Mouse (Mus musculus) intestine, embryonic 15.5 days (tissue): ENCODE results near the gene Apol8. TPM values are rescaled to one million over a fixed set of nuclear protein-coding genes. Genes with fewer than 3 reads are reported as not detected.
A peak's percentile ranks its signal among the peaks of the same experiment; 100 is the strongest.

Experiments used
- ATAC-seq: fragments of 200-750 bp; cut with Nextera tagmentation; 2 replicates; pipeline ENCODE4 v1.8.0; 2017; ENCODE audit warnings: moderate TSS enrichment, moderate library complexity
- H3K27ac ChIP-seq: fragments of 300-500 bp; sonication (generic); 2 replicates; pipeline ENCODE4 v1.5.1; 2015; ENCODE audit warnings: mild to moderate bottlenecking, inconsistent platforms
- H3K27me3 ChIP-seq: fragments of 300-500 bp; sonication (generic); replicated peaks from 2 replicates; pipeline ENCODE4 v1.6.1; 2015; ENCODE audit warnings: inconsistent platforms
- H3K36me3 ChIP-seq: fragments of 300-500 bp; sonication (generic); 2 replicates; pipeline ENCODE4 v1.6.1; 2015; ENCODE audit warnings: inconsistent platforms
- H3K4me1 ChIP-seq: fragments of 300-500 bp; sonication (generic); replicated peaks from 2 replicates; pipeline ENCODE4 v1.6.1; 2015; ENCODE audit warnings: inconsistent platforms
- H3K4me2 ChIP-seq: fragments of 300-500 bp; sonication (generic); replicated peaks from 2 replicates; pipeline ENCODE4 v1.6.1; 2015; ENCODE audit warnings: mild to moderate bottlenecking, inconsistent platforms
- H3K4me3 ChIP-seq: fragments of 300-500 bp; sonication (generic); replicated peaks from 2 replicates; pipeline ENCODE4 v1.5.1; 2015; ENCODE audit warnings: inconsistent platforms
- H3K9ac ChIP-seq: fragments of 300-500 bp; sonication (generic); 2 replicates; pipeline ENCODE4 v1.6.1; 2015; ENCODE audit warnings: inconsistent platforms
- H3K9me3 ChIP-seq: fragments of 300-500 bp; sonication (generic); 2 replicates; pipeline ENCODE4 v1.6.1; 2016; ENCODE audit warnings: inconsistent platforms
- WGBS: fragments of 180-500 bp; shearing (Covaris S2); methylation state at CpG from one replicate; pipeline ENCODE4 v1.1.7; 2015; 5-methylcytosine and 5-hydroxymethylcytosine counted together
- polyA plus RNA-seq: library from polyadenylated mRNA; unstranded; fragments of >200 nt; fragmentation: Nextera tagmentation; extraction: Ambion mirVana; gene quantifications from 2 replicates; pipeline ENCODE4 v1.2.1, GENCODE M21; 2015

Apol8 gene
- polyA plus RNA-seq, 1 experiment from 2014 or later: 0.18 TPM

- Histone ChIP-seq H3K4me3 (no peak overlapping the region), H3K27me3 (no peaks in the 10 kb centered on the region), H3K4me1 (no peaks in the 10 kb centered on the region), H3K27ac (no peak overlapping the region), H3K36me3 (peaks cover 82% of the 10 kb centered on the region), H3K9ac (no peak overlapping the region), H3K9me3 (no peaks in the 10 kb centered on the region), H3K4me2 (no peak overlapping the region)
- WGBS: 77% methylated on average over 11 of the region's 11 CpGs
- no peak for ATAC-seq
Measured at GRCm38 (mm10) chr15:77782449-77783014, 25.7 kb upstream of the Apol8 start.

- Histone ChIP-seq H3K9ac (no peak overlapping the region), H3K27ac (no peak overlapping the region), H3K4me3 (no peak overlapping the region), H3K27me3 (no peaks in the 10 kb centered on the region), H3K9me3 (no peaks in the 10 kb centered on the region), H3K4me2 (no peak overlapping the region), H3K36me3 (peaks cover 86% of the 10 kb centered on the region), H3K4me1 (no peaks in the 10 kb centered on the region)
- ATAC-seq: peak; percentile 55; the same call in 1 of the 2 replicates
- 67% methylated on average over 20 of the region's 20 CpGs for WGBS
Measured at GRCm38 (mm10) chr15:77775186-77775963, 18.6 kb upstream of the Apol8 start.

GRCm38 (mm10) chr15:77774303-77774702 is 17.5 kb upstream of the Apol8 start:
- Histone ChIP-seq H3K27ac (no peak overlapping the region), H3K9me3 (no peaks in the 10 kb centered on the region), H3K27me3 (no peaks in the 10 kb centered on the region), H3K4me1 (no peaks in the 10 kb centered on the region), H3K9ac (no peak overlapping the region), H3K36me3 (peaks cover 85% of the 10 kb centered on the region), H3K4me2 (no peak overlapping the region), H3K4me3 (no peak overlapping the region)
- WGBS: 96% methylated on average over 10 of the region's 10 CpGs
- no peak for ATAC-seq

GRCm38 (mm10) chr15:77773099-77773915 is 16.5 kb upstream of the Apol8 start:
- H3K9ac ChIP-seq: no peak overlapping the region
- H3K4me2 ChIP-seq: no peak overlapping the region
- 75% methylated on average over 19 of the region's 19 CpGs for WGBS
- no peak overlapping the region for H3K27ac ChIP-seq
- H3K9me3 ChIP-seq: no peaks in the 10 kb centered on the region
- ATAC-seq: no peak
- H3K36me3 ChIP-seq: peaks cover 88% of the 10 kb centered on the region
- no peaks in the 10 kb centered on the region for H3K27me3 ChIP-seq
- no peak overlapping the region for H3K4me3 ChIP-seq
- H3K4me1 ChIP-seq: no peaks in the 10 kb centered on the region

GRCm38 (mm10) chr15:77770942-77771341 is 14.1 kb upstream of the Apol8 start:
- H3K4me1 ChIP-seq: no peaks in the 10 kb centered on the region
- H3K4me3 ChIP-seq: no peak overlapping the region
- 92% methylated on average over 9 of the region's 9 CpGs for WGBS
- no peak overlapping the region for H3K9ac ChIP-seq
- H3K36me3 ChIP-seq: peaks cover 95% of the 10 kb centered on the region
- no peak for ATAC-seq
- no peak overlapping the region for H3K4me2 ChIP-seq
- H3K9me3 ChIP-seq: no peaks in the 10 kb centered on the region
- no peak overlapping the region for H3K27ac ChIP-seq
- no peaks in the 10 kb centered on the region for H3K27me3 ChIP-seq

- peaks cover 95% of the 10 kb centered on the region for H3K36me3 ChIP-seq
- H3K27ac ChIP-seq: no peak overlapping the region
- H3K9me3 ChIP-seq: no peaks in the 10 kb centered on the region
- no peaks in the 10 kb centered on the region for H3K27me3 ChIP-seq
- no peak overlapping the region for H3K4me2 ChIP-seq
- ATAC-seq: no peak
- 95% methylated on average over 5 of the region's 5 CpGs for WGBS
- no peak overlapping the region for H3K4me3 ChIP-seq
- no peak overlapping the region for H3K9ac ChIP-seq
- 0 out of 2 replicates have a peak, but pooled peaks cover 2% of the 10 kb centered on the region for H3K4me1 ChIP-seq
Measured at GRCm38 (mm10) chr15:77770341-77770740, 13.5 kb upstream of the Apol8 start.

- Histone ChIP-seq H3K36me3 (peaks cover 97% of the 10 kb centered on the region), H3K9ac (no peak overlapping the region), H3K27me3 (no peaks in the 10 kb centered on the region), H3K4me3 (no peak overlapping the region), H3K9me3 (no peaks in the 10 kb centered on the region), H3K4me1 (0 out of 2 replicates have a peak, but pooled peaks cover 5% of the 10 kb centered on the region), H3K4me2 (no peak overlapping the region), H3K27ac (no peak overlapping the region)
- ATAC-seq: no peak
- 94% methylated on average over 11 of the region's 11 CpGs for WGBS
Measured at GRCm38 (mm10) chr15:77766981-77767380, 10.2 kb upstream of the Apol8 start.

GRCm38 (mm10) chr15:77765484-77766093 is 8.8 kb upstream of the Apol8 start:
- Histone ChIP-seq H3K4me2 (no peak overlapping the region), H3K4me3 (no peak overlapping the region), H3K9ac (no peak overlapping the region), H3K4me1 (0 out of 2 replicates have a peak, but pooled peaks cover 5% of the 10 kb centered on the region), H3K36me3 (peaks cover 96% of the 10 kb centered on the region), H3K27ac (no peak overlapping the region), H3K27me3 (no peaks in the 10 kb centered on the region), H3K9me3 (no peaks in the 10 kb centered on the region)
- no peak for ATAC-seq
- 88% methylated on average over 16 of the region's 16 CpGs for WGBS

- Histone ChIP-seq H3K4me1 (0 out of 2 replicates have a peak, but pooled peaks cover 5% of the 10 kb centered on the region), H3K9me3 (no peaks in the 10 kb centered on the region), H3K4me3 (no peak overlapping the region), H3K9ac (no peak overlapping the region), H3K27me3 (no peaks in the 10 kb centered on the region), H3K36me3 (peaks cover 87% of the 10 kb centered on the region), H3K4me2 (no peak overlapping the region), H3K27ac (0 out of 2 replicates have a peak overlapping the region, but pooled peaks have one; percentile 2)
- 71% methylated on average over 13 of the region's 13 CpGs for WGBS
- no peak for ATAC-seq
Measured at GRCm38 (mm10) chr15:77764391-77765006, 7.7 kb upstream of the Apol8 start.

GRCm38 (mm10) chr15:77763702-77764101 is 6.9 kb upstream of the Apol8 start:
- H3K36me3 ChIP-seq: peaks cover 79% of the 10 kb centered on the region
- 66% methylated on average over 11 of the region's 11 CpGs for WGBS
- ATAC-seq: no peak
- no peaks in the 10 kb centered on the region for H3K9me3 ChIP-seq
- no peak overlapping the region for H3K4me3 ChIP-seq
- H3K27me3 ChIP-seq: no peaks in the 10 kb centered on the region
- 0 out of 2 replicates have a peak, but pooled peaks cover 5% of the 10 kb centered on the region for H3K4me1 ChIP-seq
- H3K9ac ChIP-seq: no peak overlapping the region
- no peak overlapping the region for H3K4me2 ChIP-seq
- H3K27ac ChIP-seq: no peak overlapping the region

- no peak overlapping the region for H3K4me3 ChIP-seq
- H3K4me2 ChIP-seq: no peak overlapping the region
- 0 out of 2 replicates have a peak, but pooled peaks cover 5% of the 10 kb centered on the region for H3K4me1 ChIP-seq
- no peak overlapping the region for H3K9ac ChIP-seq
- 91% methylated on average over 16 of the region's 16 CpGs for WGBS
- H3K27ac ChIP-seq: no peak overlapping the region
- H3K9me3 ChIP-seq: no peaks in the 10 kb centered on the region
- no peak for ATAC-seq
- H3K27me3 ChIP-seq: no peaks in the 10 kb centered on the region
- H3K36me3 ChIP-seq: peaks cover 73% of the 10 kb centered on the region
Measured at GRCm38 (mm10) chr15:77763050-77763449, 6.2 kb upstream of the Apol8 start.
